Mouse (Mus musculus): ENCODE measurements around the gene Acin1. TPM values are rescaled to one million over a fixed set of nuclear protein-coding genes. Genes with fewer than 3 reads are reported as not detected.

The Acin1 gene
- total RNA-seq (2021), result 100 to 1,000 TPM; 223 to 242 TPM
- long read RNA-seq, experiment 1, full-length matches to known transcripts, result 8 of 30 reads
- long read RNA-seq, experiment 1, partial matches to known transcripts, result 4 of 30 reads
- long read RNA-seq, experiment 1, other reads (novel, unspliced or antisense), result 18 of 30 reads
- long read RNA-seq, experiment 2, full-length matches to known transcripts, result 10 of 47 reads
- long read RNA-seq, experiment 2, partial matches to known transcripts, result 4 of 47 reads
- long read RNA-seq, experiment 2, other reads (novel, unspliced or antisense), result 33 of 47 reads

DNA sequence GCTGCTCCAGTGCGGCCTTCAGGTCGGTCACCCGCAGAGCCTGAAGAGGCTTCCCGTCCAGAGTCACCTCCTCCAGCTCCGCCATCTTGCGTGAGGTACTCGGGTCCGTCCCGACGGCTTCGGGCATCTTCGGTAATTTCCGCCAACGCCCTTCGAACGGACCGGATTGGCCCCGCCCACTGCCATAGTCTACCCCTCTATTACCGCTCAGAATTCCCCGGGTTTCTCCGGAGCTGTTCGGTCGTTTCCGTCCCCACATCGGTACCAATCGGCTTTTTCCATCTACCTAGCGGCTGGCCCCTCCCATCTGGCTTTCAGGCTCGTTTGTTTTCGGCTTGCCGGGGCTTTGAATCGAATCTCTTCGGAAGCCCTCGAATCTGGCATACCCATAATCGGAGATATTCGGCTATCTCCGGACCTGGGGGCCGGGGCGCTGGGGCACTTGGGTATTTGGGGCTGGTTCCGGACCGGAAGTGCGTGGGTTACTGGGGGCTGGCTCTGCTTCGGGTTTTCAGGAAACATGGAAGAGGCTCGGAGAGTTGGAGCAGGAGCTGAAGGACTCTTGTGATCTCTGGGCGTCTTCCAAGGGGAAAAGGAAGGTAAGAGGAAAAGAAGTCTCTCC lies at the start of gene Acin1:
Gene Acin1, minus strand, starts transcription at position 410 of the 622 bp plus-strand sequence.
- DNase-seq (ENCODE audit: low spot score in 2 of 2), result peak; percentile 100
- Histone ChIP-seq H3K27ac (peak within 1 kb of the TSS; percentile 100), H3K4me3 (peak within 1 kb of the TSS; percentile 73)
- no peak for TF ChIP-seq CTCF (conservative IDR thresholded peaks at IDR 0.05)

GRCm38 (mm10) chr14:54735221-54735620 lies 48.5 kb upstream of the Acin1 start:
- H3K27ac ChIP-seq, result no peak overlapping the region
- no peak overlapping the region for H3K4me3 ChIP-seq
- no peak for DNase-seq (ENCODE audit: low spot score in 2 of 2)
- no peak for TF ChIP-seq CTCF (conservative IDR thresholded peaks at IDR 0.05)

GRCm38 (mm10) chr14:54734004-54734403 lies 47.3 kb upstream of the Acin1 start:
- no peak overlapping the region for H3K4me3 ChIP-seq
- DNase-seq (ENCODE audit: low spot score in 2 of 2), result no peak
- no peak for TF ChIP-seq CTCF (conservative IDR thresholded peaks at IDR 0.05)

DNA sequence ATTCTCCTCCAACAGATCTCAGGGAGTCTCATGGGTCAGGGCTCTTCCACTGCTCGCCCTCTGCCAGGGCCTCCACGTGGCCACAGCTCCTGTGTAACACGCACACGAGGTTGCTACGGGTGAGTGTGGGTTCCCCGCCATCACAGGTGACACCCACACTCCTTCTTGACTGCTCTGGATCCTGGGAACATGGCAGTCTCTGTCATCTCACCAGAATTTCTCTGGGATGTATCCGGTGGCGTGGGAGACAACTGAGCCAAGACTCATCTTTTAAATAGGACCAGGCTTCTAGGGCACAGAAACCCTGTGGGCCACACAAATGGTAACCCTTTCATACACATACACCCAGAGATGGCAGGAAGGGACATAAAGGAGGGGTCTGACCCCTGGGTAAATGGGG lies 45.5 kb upstream of the Acin1 start:
- no peak for DNase-seq (ENCODE audit: low spot score in 2 of 2)
- TF ChIP-seq CTCF (conservative IDR thresholded peaks at IDR 0.05), result no peak
- no peak overlapping the region for H3K4me3 ChIP-seq
- H3K27ac ChIP-seq, result peak overlapping the region; percentile 9

More at GRCm38 (mm10) chr14:54734004-54734403, 47.3 kb upstream of the Acin1 start:
- H3K27ac ChIP-seq, result peak overlapping the region; percentile 18; the same call in 1 of the 2 replicates

DNA sequence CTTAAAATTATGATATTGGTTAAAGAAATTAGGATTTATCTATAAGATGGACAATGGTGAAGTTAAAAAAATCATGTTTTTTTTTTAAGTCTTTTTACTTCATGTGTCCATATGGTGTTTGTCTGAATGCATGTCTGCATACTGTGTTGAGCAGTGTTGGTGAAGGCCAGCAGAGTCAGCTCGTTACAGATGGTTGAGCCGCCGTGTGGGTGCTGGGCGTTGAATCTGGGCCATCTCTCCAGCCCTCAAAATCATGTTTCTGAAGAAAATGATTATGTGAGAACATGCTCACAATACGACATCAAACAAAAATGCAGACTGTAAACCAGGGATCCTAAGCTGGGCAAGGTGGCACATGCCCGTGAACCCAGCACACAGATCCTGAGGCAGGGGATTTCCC lies 43.6 kb upstream of the Acin1 start:
- TF ChIP-seq CTCF (conservative IDR thresholded peaks at IDR 0.05), result no peak
- H3K4me3 ChIP-seq, result no peak overlapping the region
- peak overlapping the region; percentile 63 for H3K27ac ChIP-seq
- peak; percentile 39 to 61 for DNase-seq (ENCODE audit: low spot score in 2 of 2)

GRCm38 (mm10) chr14:54728823-54729653 lies 42.3 kb upstream of the Acin1 start:
- Histone ChIP-seq H3K4me3 (no peak overlapping the region), H3K27ac (peak overlapping the region; percentile 68; the same call in 1 of the 2 replicates)
- no peak for TF ChIP-seq CTCF (conservative IDR thresholded peaks at IDR 0.05)
- DNase-seq (ENCODE audit: low spot score in 2 of 2), result no peak

DNA sequence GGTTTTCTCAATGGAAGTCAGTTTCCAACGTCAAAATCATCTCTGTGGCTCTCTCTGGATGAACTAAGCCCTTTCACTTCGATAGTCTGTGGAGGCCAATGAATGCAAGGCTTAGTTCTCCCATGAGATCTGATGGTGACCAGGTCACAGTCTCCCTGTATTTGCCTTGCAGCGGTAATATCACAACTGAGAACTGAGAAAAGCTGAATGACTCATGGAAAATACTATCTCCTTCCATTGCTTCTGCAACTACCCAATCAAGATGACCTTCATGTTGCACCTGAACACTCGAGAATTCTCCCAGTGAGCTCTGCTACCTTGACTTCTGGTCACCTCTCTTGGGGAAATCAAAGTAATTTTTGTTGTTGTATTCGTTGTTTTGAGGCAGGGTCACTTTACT lies 40.8 kb upstream of the Acin1 start:
- TF ChIP-seq CTCF (conservative IDR thresholded peaks at IDR 0.05), result no peak
- H3K27ac ChIP-seq, result no peak overlapping the region
- H3K4me3 ChIP-seq, result no peak overlapping the region
- no peak for DNase-seq (ENCODE audit: low spot score in 2 of 2)

DNA sequence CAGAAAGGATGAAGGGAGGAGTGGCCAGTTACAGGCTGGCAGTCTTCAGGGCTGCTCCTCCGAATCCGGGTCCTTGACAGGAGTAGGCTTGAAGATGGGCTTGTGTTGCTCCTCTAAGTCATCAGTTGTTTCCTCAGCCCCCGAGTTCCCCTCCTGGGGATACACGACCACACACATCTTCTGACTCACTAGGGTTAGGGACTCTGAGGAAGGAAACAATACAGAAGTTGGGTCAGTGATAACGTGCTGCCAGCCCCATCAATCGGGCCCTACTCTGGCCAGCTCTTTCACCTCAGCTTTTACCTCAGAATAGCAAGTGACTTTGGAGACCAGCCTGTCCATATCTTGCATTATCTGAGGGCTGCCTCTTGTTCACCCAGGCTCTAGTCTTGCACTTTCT lies 37.3 kb upstream of the Acin1 start:
- no peak for DNase-seq (ENCODE audit: low spot score in 2 of 2)
- TF ChIP-seq CTCF (conservative IDR thresholded peaks at IDR 0.05), result no peak
- no peak overlapping the region for H3K4me3 ChIP-seq
- H3K27ac ChIP-seq, result no peak overlapping the region

DNA sequence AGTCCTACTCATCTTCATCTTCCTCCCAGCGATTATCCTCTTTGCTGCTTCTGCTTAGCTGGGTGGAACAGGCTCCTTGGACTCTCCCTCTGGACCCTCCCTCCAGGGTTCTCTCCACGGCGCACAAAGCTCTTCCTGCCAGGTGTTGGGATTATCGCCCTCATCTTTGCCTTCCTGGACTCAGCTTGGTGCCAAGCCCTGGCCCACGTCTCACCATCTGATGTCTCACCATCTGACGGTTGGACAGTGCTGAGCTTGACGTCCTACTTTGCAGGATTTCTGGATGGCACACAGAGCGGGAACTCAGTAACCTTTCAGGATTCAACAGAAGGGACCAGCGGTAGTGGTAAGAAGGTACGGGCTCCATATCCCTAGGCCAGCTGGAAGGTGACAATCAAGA lies 35.0 kb upstream of the Acin1 start:
- Histone ChIP-seq H3K27ac (no peak overlapping the region), H3K4me3 (no peak overlapping the region)
- no peak for DNase-seq (ENCODE audit: low spot score in 2 of 2)
- TF ChIP-seq CTCF (conservative IDR thresholded peaks at IDR 0.05), result no peak

GRCm38 (mm10) chr14:54720654-54721350 lies 34.1 kb upstream of the Acin1 start:
- Histone ChIP-seq H3K4me3 (no peak overlapping the region), H3K27ac (no peak overlapping the region)
- no peak for DNase-seq (ENCODE audit: low spot score in 2 of 2)
- TF ChIP-seq CTCF (conservative IDR thresholded peaks at IDR 0.05), result no peak

DNA sequence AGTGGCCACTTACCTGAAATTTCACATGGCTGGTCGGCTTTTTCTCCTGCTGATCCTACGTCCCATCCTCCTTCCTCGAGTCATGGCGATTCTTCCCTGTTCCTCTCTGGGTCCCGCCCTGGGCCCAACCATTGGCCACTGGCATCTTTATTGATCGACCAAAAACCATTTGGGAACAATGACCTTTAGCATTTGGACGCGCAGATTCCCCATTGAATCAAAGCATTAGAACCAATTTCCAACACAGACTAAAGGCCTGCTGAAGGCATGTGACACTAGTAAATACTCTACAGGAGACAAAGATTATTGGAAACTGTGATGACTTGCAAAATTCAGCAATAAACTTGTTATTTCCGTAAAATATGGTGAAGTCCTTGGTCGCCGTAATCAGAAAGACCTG lies 33.3 kb upstream of the Acin1 start:
- TF ChIP-seq CTCF (conservative IDR thresholded peaks at IDR 0.05), result no peak
- H3K4me3 ChIP-seq, result no peak overlapping the region
- no peak overlapping the region for H3K27ac ChIP-seq
- DNase-seq (ENCODE audit: low spot score in 2 of 2), result no peak

DNA sequence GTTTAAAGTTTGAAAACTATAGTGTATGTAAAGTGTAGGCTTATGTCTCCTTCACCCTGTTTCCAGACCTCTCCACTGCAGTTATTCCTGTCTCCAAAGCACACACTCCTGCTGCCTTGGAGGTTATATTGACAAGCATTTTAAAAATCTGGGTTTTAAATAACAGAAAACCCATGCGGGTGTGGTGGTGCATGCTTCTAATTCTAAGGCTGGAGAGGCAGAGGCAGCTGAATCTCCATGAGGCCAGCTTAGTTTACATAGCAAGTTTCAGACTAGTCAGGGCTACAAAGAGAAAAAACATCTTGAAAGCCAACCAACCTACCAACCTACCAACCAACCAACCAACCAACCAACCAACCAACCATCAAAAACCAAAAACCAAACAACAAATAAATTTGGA lies 28.7 kb upstream of the Acin1 start:
- Histone ChIP-seq H3K4me3 (no peak overlapping the region), H3K27ac (no peak overlapping the region)
- no peak for TF ChIP-seq CTCF (conservative IDR thresholded peaks at IDR 0.05)
- DNase-seq (ENCODE audit: low spot score in 2 of 2), result no peak

Data from layer of hippocampus, adult 2 months (tissue).